Mouse (Mus musculus) hindbrain, embryonic 13.5 days (tissue): ENCODE measurements around the gene Mex3d. TPM values are rescaled to one million over a fixed set of nuclear protein-coding genes. Genes with fewer than 3 reads are reported as not detected.

Source experiments
- ATAC-seq: fragments of 200-750 bp; cut with Nextera tagmentation; 2 replicates; pipeline ENCODE4 v1.8.0; 2017; ENCODE audit warnings: moderate TSS enrichment; ENCODE audit not compliant: low FRiP score
- H3K27ac ChIP-seq: fragments of 300-500 bp; sonication (generic); 2 replicates; pipeline ENCODE4 v1.5.1; 2015; ENCODE audit warnings: inconsistent platforms, mild to moderate bottlenecking, moderate library complexity
- H3K27me3 ChIP-seq: fragments of 300-500 bp; sonication (generic); 2 replicates; pipeline ENCODE4 v1.6.1; 2015; ENCODE audit warnings: mild to moderate bottlenecking, inconsistent platforms
- H3K36me3 ChIP-seq: fragments of 300-500 bp; sonication (generic); 2 replicates; pipeline ENCODE4 v1.6.1; 2015; ENCODE audit warnings: mild to moderate bottlenecking, inconsistent platforms
- H3K4me1 ChIP-seq: fragments of 300-500 bp; sonication (generic); replicated peaks from 2 replicates; pipeline ENCODE4 v1.6.1; 2015; ENCODE audit warnings: inconsistent platforms
- H3K4me2 ChIP-seq: fragments of 300-500 bp; sonication (generic); 2 replicates; pipeline ENCODE4 v1.6.1; 2015; ENCODE audit warnings: inconsistent platforms, mild to moderate bottlenecking, moderate library complexity
- H3K4me3 ChIP-seq: fragments of 300-500 bp; sonication (generic); 2 replicates; pipeline ENCODE4 v1.5.1; 2015; ENCODE audit warnings: mild to moderate bottlenecking, inconsistent platforms
- H3K9ac ChIP-seq: fragments of 300-500 bp; sonication (generic); 2 replicates; pipeline ENCODE4 v1.6.1; 2015; ENCODE audit warnings: mild to moderate bottlenecking, inconsistent platforms
- H3K9me3 ChIP-seq: fragments of 300-500 bp; sonication (generic); 2 replicates; pipeline ENCODE4 v1.6.1; 2016; ENCODE audit warnings: inconsistent platforms
- WGBS: fragments of 180-500 bp; shearing (Covaris S2); methylation state at CpG from one replicate; pipeline ENCODE4 v1.1.7; 2015; 5-methylcytosine and 5-hydroxymethylcytosine counted together
- polyA plus RNA-seq: library from polyadenylated mRNA; unstranded; fragments of >200 nt; fragmentation: Nextera tagmentation; extraction: Ambion mirVana; gene quantifications from 2 replicates; pipeline ENCODE4 v1.2.1, GENCODE M21; 2015

Mex3d gene
- polyA plus RNA-seq, 1 experiment from 2014 or later: 16.5 TPM

DNA sequence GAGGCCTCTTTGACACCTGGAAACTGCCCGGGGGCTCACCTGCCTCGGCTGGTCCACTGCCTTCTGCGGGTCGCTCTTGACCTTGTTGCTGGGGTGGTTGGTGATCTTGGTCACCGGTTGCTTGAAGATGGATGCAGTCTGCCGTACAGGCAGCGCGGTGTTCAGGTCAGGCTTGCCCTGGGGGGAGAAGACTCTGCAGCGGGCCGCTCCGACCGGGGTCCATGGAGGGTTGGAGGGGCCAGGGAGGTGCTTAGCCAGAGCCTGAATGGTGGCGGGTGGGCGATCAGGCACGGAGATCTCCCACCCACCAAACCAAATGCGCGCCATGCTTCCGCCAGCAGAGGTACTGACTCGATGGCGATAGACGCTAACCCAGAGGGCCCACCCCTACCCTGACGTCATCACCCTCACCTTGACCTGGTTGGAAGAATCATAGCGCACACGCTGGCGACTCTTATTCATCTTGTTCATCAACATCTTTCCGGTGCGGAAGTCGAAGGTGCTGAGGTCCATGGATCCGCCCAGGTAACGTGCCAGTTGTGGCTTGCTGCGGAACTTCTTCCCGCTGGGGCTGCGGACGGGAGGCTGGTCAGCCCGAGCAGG lies 7.7 kb upstream of the Mex3d start:
- Histone ChIP-seq H3K27ac (no peak overlapping the region), H3K9me3 (no peaks in the 10 kb centered on the region), H3K27me3 (no peaks in the 10 kb centered on the region), H3K36me3 (peaks cover 58% of the 10 kb centered on the region), H3K9ac (no peak overlapping the region; the same call in 1 of the 2 replicates), H3K4me1 (peaks cover 26% of the 10 kb centered on the region), H3K4me2 (no peak overlapping the region), H3K4me3 (no peak overlapping the region)
- no peak for ATAC-seq
- WGBS: 94% methylated on average over 35 of the region's 35 CpGs

DNA sequence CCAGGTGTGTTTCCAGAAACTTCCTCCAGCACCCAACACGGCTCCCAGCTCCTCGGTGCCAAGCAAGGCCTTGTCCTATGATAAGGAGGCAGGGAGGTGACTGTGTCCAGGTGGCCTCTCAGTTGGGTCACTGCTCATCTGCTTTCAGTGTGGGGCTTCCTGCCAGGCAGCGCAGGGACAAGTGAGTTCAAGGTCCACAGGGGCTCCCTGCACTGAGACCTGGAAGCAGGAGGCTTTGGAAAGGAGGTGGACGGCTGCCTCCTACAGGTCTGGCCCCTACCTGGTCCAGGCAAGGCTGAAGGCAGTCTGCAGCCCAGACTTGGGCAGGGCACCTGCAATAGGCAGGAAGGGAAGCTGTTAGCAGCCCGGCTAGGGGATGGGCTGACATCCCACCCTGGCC lies 5.2 kb upstream of the Mex3d start:
- 97% methylated on average over 5 of the region's 5 CpGs for WGBS

GRCm38 (mm10) chr10:80390697-80391096 lies 3.2 kb upstream of the Mex3d start:
- 91% methylated on average over 9 of the region's 9 CpGs for WGBS
- peaks cover 61% of the 10 kb centered on the region for H3K36me3 ChIP-seq
- peaks cover 11% of the 10 kb centered on the region for H3K4me1 ChIP-seq
- H3K27ac ChIP-seq: no peak overlapping the region
- no peak overlapping the region for H3K4me3 ChIP-seq
- 0 out of 2 replicates have a peak overlapping the region, but pooled peaks have one; percentile 20 for H3K9ac ChIP-seq
- ATAC-seq: no peak
- no peak overlapping the region for H3K4me2 ChIP-seq
- H3K9me3 ChIP-seq: no peaks in the 10 kb centered on the region
- H3K27me3 ChIP-seq: no peaks in the 10 kb centered on the region

More for the DNA sequence above, 5.2 kb upstream of the Mex3d start:
- H3K36me3 ChIP-seq: peaks cover 63% of the 10 kb centered on the region
- H3K9ac ChIP-seq: no peak overlapping the region
- peaks cover 31% of the 10 kb centered on the region for H3K4me1 ChIP-seq
- H3K4me3 ChIP-seq: no peak overlapping the region
- H3K4me2 ChIP-seq: no peak overlapping the region
- H3K27me3 ChIP-seq: no peaks in the 10 kb centered on the region
- ATAC-seq: no peak
- H3K27ac ChIP-seq: no peak overlapping the region
- no peaks in the 10 kb centered on the region for H3K9me3 ChIP-seq

GRCm38 (mm10) chr10:80389185-80389708 lies 1.8 kb upstream of the Mex3d start:
- H3K27ac ChIP-seq: no peak overlapping the region
- ATAC-seq: no peak
- H3K9ac ChIP-seq: no peak overlapping the region
- no peaks in the 10 kb centered on the region for H3K9me3 ChIP-seq
- no peaks in the 10 kb centered on the region for H3K27me3 ChIP-seq
- no peak overlapping the region for H3K4me3 ChIP-seq
- WGBS: 81% methylated on average over 4 of the region's 4 CpGs
- H3K36me3 ChIP-seq: peaks cover 53% of the 10 kb centered on the region
- no peak overlapping the region for H3K4me2 ChIP-seq
- peaks cover 23% of the 10 kb centered on the region for H3K4me1 ChIP-seq

GRCm38 (mm10) chr10:80388731-80389130 lies 1.3 kb upstream of the Mex3d start:
- no peaks in the 10 kb centered on the region for H3K9me3 ChIP-seq
- no peak for ATAC-seq
- no peaks in the 10 kb centered on the region for H3K27me3 ChIP-seq
- H3K4me1 ChIP-seq: peaks cover 28% of the 10 kb centered on the region
- no peak overlapping the region for H3K4me3 ChIP-seq
- peaks cover 53% of the 10 kb centered on the region for H3K36me3 ChIP-seq
- peak overlapping the region; percentile 91 for H3K4me2 ChIP-seq
- no peak overlapping the region for H3K9ac ChIP-seq
- H3K27ac ChIP-seq: no peak overlapping the region
- WGBS: 30% methylated on average over 2 of the region's 2 CpGs

DNA sequence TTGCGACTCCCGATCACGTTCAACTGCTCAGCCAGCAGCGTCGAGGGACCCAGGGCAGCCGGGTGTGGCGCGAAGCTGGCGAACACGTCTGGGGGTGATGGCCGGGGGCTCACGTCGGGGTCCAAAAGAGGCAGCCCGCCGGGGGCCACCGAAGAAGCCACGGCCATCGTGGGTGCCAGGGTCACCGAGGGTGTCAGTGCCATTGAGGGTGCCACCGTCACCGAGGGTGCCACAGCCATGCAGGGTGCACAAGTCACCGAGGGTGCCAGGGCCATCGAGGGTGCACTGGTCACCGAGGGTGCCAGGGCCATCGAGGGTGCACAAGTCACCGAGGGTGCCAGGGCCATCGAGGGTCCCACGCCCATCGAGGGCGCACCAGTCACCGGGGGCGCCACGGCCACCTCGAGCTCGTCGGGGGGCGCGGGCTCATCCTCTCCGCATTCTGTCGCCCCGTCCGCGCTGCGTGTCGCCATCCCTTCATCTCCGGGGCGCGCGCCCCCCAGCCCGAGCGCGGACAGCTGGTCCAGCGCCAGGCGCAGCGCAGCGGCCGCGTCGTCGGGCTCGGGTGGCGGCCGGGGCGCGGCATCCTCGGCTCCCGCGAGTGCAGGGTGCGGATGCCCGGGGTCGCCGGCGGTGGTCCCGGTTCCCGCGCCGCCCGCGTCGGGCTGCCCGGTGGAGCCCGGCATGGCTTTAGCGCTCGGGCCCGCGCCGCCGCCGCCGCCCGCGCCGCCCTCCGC lies 556 bp downstream of the Mex3d start:
- Histone ChIP-seq H3K4me3 (peak overlapping the region; percentile 98), H3K27me3 (no peaks in the 10 kb centered on the region), H3K27ac (peak overlapping the region; percentile 99), H3K4me1 (peaks cover 46% of the 10 kb centered on the region), H3K9me3 (no peaks in the 10 kb centered on the region), H3K9ac (peak overlapping the region; percentile 100), H3K36me3 (peaks cover 53% of the 10 kb centered on the region), H3K4me2 (peak overlapping the region; percentile 100)
- WGBS: under 1% methylated on average over 89 of the region's 94 CpGs
- no peak for ATAC-seq

DNA sequence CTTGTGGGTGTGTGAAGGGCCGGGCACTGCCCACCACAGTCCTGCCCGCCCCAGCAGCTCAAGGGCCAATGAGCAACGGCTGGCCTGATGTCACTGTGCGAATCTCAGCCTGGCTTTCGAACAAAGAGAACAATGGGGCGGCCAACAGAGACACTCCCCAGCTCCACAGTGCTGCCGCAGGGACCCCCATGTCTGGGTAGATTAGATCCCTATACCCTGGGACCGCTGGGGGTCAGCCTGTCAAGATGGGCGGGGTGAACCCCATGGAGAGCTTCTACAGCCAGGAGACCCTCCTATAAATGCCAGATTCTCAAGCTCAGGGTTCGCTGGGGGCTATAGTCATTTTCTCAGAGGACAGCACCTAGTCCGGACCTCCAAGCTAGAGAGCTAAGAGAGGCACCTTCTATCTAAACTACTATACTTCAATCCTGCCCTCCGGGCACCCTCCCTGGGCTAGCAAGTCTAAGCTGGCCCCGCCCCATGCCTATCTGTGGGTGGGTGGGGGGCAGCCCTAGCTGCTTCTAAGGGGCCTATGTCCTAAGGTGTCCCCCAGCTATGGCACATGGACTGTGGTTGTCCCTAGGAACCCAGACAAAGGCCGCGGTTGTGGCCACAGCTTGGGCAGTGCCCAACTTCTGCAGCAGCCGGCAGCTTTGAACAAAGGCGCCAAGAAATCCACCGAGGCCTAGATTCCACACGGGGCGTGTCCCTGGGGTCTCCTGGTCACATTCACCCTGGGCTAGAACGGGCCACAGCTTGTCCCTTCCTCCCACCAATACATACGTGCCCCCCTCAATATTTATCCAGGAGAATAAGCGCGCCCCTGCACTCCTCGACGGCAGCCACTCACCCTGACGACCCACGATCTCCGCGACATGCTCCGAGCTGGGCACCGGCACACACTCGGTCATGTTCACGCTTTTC lies 1.4 kb downstream of the Mex3d start:
- under 1% methylated on average over 34 of the region's 34 CpGs for WGBS
- Histone ChIP-seq H3K9me3 (no peaks in the 10 kb centered on the region), H3K4me3 (peak overlapping the region; percentile 98), H3K36me3 (peaks cover 53% of the 10 kb centered on the region), H3K4me2 (peak overlapping the region; percentile 100), H3K27me3 (no peaks in the 10 kb centered on the region), H3K9ac (peak overlapping the region; percentile 100), H3K4me1 (peaks cover 53% of the 10 kb centered on the region), H3K27ac (peak overlapping the region; percentile 99)
- peak; percentile 67 for ATAC-seq

GRCm38 (mm10) chr10:80385310-80385709 lies 2.1 kb downstream of the Mex3d start:
- Histone ChIP-seq H3K4me3 (peak overlapping the region; percentile 98), H3K4me1 (peaks cover 57% of the 10 kb centered on the region), H3K27ac (peak overlapping the region; percentile 99), H3K9ac (peak overlapping the region; percentile 100), H3K4me2 (peak overlapping the region; percentile 100), H3K9me3 (no peaks in the 10 kb centered on the region), H3K27me3 (no peaks in the 10 kb centered on the region), H3K36me3 (peaks cover 51% of the 10 kb centered on the region)
- ATAC-seq: 0 out of 2 replicates have a peak, but pooled peaks have one; percentile 8
- WGBS: 8% methylated on average over 7 of the region's 7 CpGs

GRCm38 (mm10) chr10:80384709-80385108 lies 2.8 kb downstream of the Mex3d start:
- no peak for ATAC-seq
- Histone ChIP-seq H3K4me3 (peak overlapping the region; percentile 98), H3K36me3 (peaks cover 51% of the 10 kb centered on the region), H3K27me3 (no peaks in the 10 kb centered on the region), H3K4me2 (peak overlapping the region; percentile 100), H3K9ac (peak overlapping the region; percentile 100), H3K4me1 (peaks cover 57% of the 10 kb centered on the region), H3K9me3 (no peaks in the 10 kb centered on the region), H3K27ac (peak overlapping the region; percentile 99)
- 62% methylated on average over 7 of the region's 7 CpGs for WGBS

GRCm38 (mm10) chr10:80384115-80384639 lies 3.3 kb downstream of the Mex3d start:
- ATAC-seq: no peak
- Histone ChIP-seq H3K4me3 (peak overlapping the region; percentile 98), H3K27me3 (no peaks in the 10 kb centered on the region), H3K4me2 (peak overlapping the region; percentile 100), H3K9me3 (no peaks in the 10 kb centered on the region), H3K4me1 (peaks cover 57% of the 10 kb centered on the region), H3K27ac (peak overlapping the region; percentile 99), H3K9ac (peak overlapping the region; percentile 100), H3K36me3 (peaks cover 55% of the 10 kb centered on the region)
- 85% methylated on average over 4 of the region's 4 CpGs for WGBS

- Histone ChIP-seq H3K9me3 (no peaks in the 10 kb centered on the region), H3K36me3 (peaks cover 56% of the 10 kb centered on the region), H3K4me3 (peak overlapping the region; percentile 98), H3K4me1 (peaks cover 54% of the 10 kb centered on the region), H3K27ac (peak overlapping the region; percentile 9; the same call in 1 of the 2 replicates), H3K4me2 (peak overlapping the region; percentile 100), H3K9ac (peak overlapping the region; percentile 100), H3K27me3 (no peaks in the 10 kb centered on the region)
- ATAC-seq: no peak
- 52% methylated on average over 4 of the region's 4 CpGs for WGBS
Measured at GRCm38 (mm10) chr10:80383431-80383830, 4.0 kb downstream of the Mex3d start.
